Mouse (Mus musculus): ENCODE data around the gene Ctsf.
"Not testable (repeated sequence)": the region's sequence is repeated elsewhere in the genome, so short reads cannot be mapped to it uniquely, and the experiment has no call there.

The Ctsf gene

GRCm38 (mm10) chr19:4854552-4855469 lies at the start of gene Ctsf:
Gene Ctsf (plus strand): TSS chr19:4855130.
- DNase-seq (ENCODE audit: extremely low spot score, low read depth, low spot score) = no peak

DNA sequence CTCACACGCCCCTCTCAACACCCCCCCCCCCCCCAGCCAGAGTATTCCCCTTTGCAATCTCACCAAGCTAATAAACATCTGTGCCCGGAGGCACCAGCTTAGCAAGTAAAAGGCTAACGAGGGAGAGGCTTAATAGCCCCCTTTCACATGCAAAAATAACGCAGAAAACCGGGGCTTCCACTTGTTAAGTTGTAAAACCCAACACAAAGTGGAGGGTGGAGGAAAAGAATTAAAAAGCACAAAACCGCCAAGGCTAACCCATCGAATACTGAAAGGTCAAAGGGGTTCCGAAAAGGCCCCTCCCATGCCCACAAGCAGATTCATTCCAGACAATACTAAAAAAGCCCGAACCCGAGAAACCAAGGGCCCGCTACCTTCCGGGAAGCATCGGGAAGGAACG lies 44.6 kb upstream of the Ctsf start:
- DNase-seq (ENCODE audit: extremely low spot score, low read depth, low spot score) = no peak

DNA sequence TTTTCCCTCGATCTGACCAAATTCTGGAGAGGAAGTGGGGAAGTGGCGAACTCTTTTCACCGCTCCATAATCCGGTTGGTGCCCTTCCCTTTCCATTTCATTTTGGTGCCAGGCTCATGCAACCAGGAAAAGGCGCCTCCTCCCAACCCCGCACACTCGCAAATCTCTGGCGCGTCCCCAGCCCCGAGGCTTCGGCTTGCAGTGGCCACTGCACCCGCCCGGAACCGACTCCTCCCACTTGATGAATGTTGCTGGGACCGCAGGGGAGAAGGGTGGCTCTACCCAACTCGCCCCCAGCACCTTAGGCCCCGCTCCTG lies 44.2 kb upstream of the Ctsf start:
- no peak for DNase-seq (ENCODE audit: extremely low spot score, low read depth, low spot score)

GRCm38 (mm10) chr19:4811063-4811908 lies 43.6 kb upstream of the Ctsf start, which contains the start of the genes Gm21992 and Rbm14:
Gene Gm21992 (minus strand): TSS chr19:4811612.
Gene Rbm14 (minus strand): TSS chr19:4811634.
- peak; percentile 91 for DNase-seq (ENCODE audit: extremely low spot score, low read depth, low spot score)

DNA sequence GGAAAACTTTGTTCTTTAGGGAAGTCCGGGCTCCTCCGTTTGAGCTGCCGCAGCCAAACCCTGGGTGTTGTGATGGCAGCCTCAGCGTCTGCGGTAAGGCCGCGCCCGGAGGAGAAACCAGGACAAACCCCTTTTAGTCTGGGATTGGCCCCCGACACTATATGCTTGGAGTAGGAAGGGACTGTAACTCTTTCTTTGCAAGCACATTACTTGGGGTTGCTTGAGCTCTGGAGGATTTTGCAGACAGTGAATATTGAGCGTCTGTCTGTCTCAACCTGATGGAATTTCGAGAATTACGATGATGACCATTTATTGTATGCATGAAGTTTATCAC lies 43.1 kb upstream of the Ctsf start:
- DNase-seq (ENCODE audit: extremely low spot score, low read depth, low spot score) = no peak

DNA sequence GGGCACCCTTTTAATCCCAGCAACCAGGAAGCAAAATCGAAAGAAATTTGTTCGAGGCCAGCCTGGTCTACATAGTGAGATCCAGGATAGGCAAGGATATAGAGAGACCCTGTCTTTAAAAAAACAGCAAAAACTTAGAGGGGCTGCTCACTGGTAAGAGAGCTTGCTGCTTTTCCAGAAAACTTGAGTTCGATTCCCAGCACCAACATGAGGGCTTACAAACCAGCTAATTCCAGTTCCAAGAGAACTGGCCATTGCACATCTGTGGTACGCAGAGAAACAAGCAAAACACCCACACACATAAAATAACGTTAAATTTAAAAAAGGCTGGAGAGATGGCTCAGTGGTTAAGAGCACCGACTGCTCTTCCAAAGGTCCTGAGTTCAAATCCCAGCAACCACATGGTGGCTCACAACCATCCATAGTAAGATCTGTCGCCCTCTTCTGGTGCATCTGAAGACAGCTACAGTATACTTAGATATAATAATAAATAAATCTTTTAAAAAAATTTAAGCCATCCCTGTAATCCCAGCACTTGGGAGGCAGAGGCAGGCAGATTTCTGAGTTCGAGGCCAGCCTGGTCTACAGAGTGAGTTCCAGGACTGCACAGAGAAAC lies 42.5 kb upstream of the Ctsf start:
- not testable (repeated sequence) for DNase-seq (ENCODE audit: extremely low spot score, low read depth, low spot score)

- DNase-seq (ENCODE audit: extremely low spot score, low read depth, low spot score) = no peak
Measured at GRCm38 (mm10) chr19:4813015-4813414, 41.9 kb upstream of the Ctsf start.

DNA sequence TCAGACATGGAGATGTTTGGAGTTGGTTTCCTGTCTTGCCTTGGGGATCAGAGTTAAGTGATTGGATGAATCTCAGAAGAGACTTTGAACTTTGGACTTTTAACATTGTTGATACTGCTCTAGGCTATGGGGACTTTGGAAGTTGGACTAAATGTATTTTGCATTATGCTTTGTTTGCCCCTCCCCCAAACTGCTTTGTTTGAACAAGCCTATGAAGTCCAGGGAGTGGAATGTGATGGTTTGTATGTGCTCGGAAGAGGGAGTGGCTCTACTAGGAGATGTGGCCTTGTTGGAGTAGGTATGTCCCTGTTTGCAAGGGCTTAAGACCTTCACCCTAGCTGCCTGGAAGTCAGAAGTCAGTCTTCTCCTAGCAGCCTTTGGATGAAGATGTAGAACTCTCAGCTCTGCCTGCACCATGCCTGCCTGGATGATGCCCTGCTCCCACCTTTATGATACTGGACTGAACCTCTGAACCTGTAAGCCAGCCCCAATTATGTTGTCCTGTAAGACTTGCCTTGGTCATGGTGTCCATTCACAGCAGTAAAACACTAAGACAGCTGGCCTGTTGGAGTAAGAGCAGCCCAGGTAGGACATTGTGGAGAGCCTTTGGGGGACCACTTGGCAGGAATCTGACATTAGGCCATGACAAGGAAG lies 37.6 kb upstream of the Ctsf start:
- DNase-seq (ENCODE audit: extremely low spot score, low read depth, low spot score) = no peak

DNA sequence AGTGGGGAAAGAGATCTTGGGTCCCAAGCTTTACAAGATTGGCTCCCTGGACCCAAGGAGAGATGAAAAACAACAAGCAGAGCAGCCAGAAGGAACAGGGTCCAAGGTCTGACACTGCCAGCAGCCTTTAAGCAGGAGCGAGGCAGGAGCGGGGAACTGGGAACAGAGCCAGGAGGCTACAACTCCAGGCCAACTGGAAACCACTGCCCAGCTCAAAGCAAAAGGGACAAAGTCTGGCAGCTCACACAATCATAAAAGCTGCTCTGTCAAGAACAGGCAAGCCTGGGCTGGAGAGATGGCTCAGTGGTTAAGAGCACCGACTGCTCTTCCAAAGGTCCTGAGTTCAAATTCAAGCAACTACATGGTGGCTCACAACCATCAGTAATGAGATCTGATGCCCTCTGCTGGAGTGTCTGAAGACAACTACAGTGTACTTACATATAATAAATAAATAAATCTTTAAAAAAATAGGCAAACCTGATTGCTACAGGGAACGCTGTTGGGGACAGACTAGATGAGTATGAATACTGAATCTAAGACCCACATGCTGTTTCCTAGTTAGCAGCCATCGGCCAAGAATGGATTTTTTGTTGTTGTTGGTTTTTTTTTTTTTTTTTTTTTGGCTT lies 34.1 kb upstream of the Ctsf start:
- DNase-seq (ENCODE audit: extremely low spot score, low read depth, low spot score) = no peak

DNA sequence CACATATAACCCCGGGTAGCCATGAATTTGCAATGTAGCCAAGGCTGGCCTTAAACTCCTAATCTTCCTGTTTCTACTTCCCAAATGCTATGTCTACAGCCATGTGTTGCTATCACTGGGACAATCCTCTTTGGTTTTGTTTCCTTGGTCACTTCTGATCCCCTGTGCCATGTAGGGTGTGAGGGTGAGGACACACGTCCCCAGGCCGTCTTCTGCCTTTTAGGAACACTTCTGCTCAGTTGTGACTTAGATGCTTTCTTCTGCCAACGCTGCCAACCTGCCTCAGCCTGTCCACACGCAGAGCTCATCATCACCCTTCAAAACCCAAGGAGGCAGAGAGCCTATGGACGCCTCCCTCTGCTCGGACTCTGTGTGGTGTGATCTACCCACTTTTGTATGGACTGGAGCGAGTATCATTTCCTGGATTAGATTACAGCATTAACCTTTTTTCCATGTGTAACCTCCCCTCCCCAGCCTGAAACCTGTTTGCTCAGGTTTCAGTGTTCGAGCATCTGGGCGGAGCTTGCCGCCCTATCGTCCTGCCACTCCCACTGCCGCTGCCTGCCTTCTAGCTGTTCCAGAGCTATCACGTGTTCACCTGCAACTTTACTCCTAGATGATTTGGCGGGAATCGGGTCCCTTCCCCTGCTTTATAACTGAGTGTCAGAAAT lies 26.4 kb upstream of the Ctsf start:
- DNase-seq (ENCODE audit: extremely low spot score, low read depth, low spot score) = no peak

DNA sequence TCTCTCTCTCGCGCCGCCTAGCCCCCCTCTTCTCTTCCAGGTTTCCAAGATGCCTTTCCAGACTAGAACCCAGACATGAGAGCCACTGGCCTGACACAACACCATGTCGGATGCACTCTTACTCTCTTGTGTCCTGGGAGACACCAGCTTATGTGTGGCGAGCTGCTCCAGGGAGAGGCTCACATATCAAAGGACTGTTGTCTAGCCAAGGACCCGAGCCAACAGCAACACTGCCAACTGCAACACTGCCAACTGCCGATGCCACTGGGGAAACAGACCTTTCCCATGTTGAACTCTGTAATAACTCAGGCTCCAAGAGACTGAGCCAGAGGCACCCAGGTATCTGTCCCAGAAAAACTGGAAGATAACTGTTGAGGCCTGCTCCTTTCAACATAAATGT lies 25.8 kb upstream of the Ctsf start:
- DNase-seq (ENCODE audit: extremely low spot score, low read depth, low spot score) = no peak

- DNase-seq (ENCODE audit: extremely low spot score, low read depth, low spot score) = no peak
Measured at GRCm38 (mm10) chr19:4833977-4834376, 21.0 kb upstream of the Ctsf start.

DNA sequence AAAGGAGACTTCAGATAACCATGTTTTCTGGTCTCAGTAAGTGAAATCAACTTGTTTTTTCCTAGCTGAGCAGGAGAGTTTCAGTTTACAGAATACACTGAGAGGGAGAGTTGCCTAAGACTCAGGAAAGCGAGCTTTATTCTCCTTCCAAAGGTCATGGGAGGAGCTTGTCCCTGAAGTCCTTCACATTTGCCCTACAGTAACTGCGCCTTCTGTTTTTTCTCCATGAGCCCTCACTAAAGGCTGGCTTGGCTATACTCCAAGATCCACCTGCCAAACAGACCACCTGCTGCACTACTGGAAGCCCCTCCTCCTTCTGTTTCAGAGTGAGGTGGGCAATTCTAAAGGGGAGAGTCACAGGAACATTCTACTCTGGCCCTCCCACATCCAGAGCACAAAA lies 18.8 kb upstream of the Ctsf start:
- DNase-seq (ENCODE audit: extremely low spot score, low read depth, low spot score) = no peak

DNA sequence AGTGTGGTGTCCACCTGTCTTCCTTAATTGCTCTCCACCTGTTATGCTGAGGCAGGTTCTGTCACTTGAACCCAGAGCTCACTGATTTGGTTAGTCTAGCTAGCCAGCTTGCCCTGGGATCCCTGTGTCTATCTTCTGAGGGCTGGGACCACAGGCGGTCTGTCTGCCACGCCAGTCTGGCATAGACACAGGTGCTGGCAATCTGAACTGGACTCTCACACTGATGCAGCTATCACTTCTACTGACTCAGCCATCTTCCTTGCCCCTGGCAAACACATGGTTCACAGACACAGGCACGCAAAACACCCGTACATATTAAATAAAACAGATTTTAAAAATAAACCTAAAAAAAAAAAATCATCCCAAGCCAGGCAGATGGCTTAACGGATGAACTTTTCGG lies 17.9 kb upstream of the Ctsf start:
- DNase-seq (ENCODE audit: extremely low spot score, low read depth, low spot score) = no peak

- DNase-seq (ENCODE audit: extremely low spot score, low read depth, low spot score) = no peak
Measured at GRCm38 (mm10) chr19:4838526-4839140, 16.3 kb upstream of the Ctsf start.

- peak; percentile 85 for DNase-seq (ENCODE audit: extremely low spot score, low read depth, low spot score)
Measured at GRCm38 (mm10) chr19:4839149-4839548, 15.8 kb upstream of the Ctsf start, which contains the start of the genes Ccs and Ccdc87. Gene Ccs (minus strand): TSS chr19:4839332. Gene Ccdc87 (plus strand): TSS chr19:4839366.

GRCm38 (mm10) chr19:4840848-4841247 lies 14.1 kb upstream of the Ctsf start:
- no peak for DNase-seq (ENCODE audit: extremely low spot score, low read depth, low spot score)

DNA sequence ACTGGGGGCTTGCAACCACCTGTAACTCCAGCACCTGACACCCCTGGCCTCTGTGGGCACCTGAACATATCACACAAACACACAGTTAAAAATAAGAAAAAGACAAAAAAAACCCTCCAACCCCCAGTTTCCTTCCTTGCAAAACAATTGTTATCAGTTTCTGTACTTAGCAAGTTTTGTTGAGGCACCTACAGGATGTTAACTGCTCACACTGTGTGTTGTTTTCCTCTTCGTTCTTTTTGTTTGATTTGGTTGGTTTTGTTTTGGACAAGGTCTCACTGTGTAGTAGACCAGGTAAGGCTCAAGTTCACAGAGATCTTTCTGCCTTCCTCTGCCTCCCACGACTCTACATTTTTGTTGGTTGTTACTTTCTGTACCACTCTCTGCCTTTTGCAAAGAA lies 12.3 kb upstream of the Ctsf start:
- DNase-seq (ENCODE audit: extremely low spot score, low read depth, low spot score) = no peak

DNA sequence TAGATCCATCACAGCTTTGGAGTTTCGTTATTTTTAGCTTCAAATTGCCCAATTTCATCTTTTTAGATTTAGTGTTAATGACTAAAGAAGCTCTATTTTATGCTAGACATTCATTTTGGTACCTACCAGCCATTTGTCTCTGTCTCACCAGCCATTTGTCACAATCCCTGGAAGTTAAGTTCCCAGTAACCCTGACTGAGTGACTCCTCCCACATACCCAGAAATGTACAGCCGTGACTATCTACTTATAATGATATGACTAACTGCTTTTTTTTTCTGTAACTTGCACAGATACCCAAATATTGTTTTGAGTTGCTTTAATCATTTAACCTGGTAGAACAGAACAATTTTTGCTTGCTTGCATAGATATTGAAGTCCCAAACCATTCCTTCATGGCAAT lies 9.1 kb upstream of the Ctsf start:
- no peak for DNase-seq (ENCODE audit: extremely low spot score, low read depth, low spot score)

- no peak for DNase-seq (ENCODE audit: extremely low spot score, low read depth, low spot score)
Measured at GRCm38 (mm10) chr19:4847490-4847889, 7.4 kb upstream of the Ctsf start.
